Mouse (Mus musculus) G1E (cell line): Measurements from ENCODE around the gene Vwc2l.

ENCODE experiments used
- CTCF ChIP-seq: IDR thresholded peaks from 2 replicates; pipeline ENCODE4 v1.5.1; 2012; ENCODE audit warnings: low read depth, low read length, inconsistent platforms, mixed read lengths
- TAL1 ChIP-seq: conservative IDR thresholded peaks from 2 replicates; pipeline ENCODE4 v1.6.1; 2012; ENCODE audit warnings: low read depth, low read length, inconsistent platforms, mixed read lengths

DNA sequence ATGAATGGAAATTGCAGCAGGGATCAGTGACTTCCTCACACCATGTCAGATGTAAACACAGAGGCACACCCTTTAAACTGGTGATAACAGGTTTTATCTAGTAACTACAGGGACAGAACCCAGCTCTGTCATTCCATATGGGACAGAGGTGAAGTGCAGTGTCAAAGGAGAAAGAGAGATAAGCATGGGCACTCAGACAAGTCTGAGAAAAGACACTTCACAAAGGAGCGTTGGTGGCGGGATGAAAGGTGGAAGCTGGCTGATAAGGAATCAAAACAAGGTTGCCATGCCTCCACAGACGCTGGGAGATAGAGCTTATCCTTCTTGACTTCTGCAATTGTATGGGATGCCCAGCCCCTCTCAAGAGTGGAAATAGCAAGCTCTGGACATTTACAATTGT is 176.8 kb downstream of the Vwc2l start:
- TF ChIP-seq TAL1 (peak; percentile 100), CTCF (no peak)
